Mouse (Mus musculus) hindlimb bud, embryonic 11.5 days (tissue): ENCODE results near the gene Shank2.

ENCODE experiments used
- DNase-seq: peaks from one replicate; pipeline ENCODE4 v3.0.0-alpha.2; 2012; ENCODE audit warnings: low read depth, low spot score; ENCODE audit errors: extremely low spot score

The Shank2 gene

DNA sequence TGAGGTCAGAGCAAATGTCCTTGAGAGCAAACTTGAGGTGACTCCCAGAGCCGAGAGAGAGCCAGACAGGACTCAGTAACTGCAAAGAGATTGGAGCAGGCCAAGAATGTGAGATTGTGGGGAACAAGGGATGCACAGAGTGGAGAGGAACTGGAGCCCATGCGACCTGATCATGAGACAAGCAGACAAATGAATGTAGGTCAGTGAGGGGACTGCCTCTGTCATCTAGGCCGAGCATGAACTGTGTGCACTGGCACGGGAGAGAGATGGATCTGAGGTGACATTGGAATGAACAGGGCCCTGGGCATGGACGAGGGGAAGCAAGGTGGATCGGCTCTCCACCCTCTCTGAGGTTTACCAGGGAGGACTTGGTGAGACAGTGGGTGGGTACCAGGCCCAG is 260.9 kb downstream of the Shank2 start:
- DNase-seq = no peak

DNA sequence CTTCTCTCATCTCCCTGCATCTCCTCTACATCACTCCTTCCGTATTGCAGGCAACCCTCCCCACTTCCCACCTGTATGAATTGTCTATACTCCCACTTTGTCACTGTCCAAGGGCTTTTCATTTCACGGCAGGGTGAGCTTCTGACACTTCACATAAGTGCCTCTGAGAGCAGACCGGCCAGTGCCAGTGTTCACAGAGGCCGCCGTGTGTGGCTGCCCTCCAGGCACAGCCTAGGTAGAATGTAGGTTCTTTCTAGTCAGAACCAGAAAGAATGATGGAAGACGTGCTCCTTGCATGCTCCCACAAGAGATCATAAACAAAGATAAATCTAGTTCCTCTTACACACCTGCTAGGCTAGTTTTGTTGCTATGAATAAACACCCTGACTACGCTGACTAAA is 265.0 kb downstream of the Shank2 start:
- DNase-seq = no peak

DNA sequence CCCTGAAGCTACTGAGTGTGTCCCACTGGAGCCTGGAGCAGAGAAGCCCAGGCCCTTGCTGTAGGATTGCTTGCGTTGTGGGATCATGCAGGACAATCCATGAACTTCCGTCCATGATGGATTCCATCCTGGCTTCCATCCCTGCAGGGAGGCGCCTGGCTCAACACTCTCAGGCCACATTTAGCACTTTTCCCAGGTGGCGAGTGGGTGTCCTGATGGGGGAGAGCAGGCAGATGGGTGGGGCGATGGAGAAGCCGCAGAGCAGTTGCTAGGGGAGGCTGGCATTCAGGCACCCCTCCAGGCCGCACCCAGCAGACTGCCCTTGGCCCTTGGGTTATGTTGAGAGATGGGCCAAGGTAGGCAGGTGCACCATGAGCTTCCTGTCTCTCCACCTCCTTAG is 266.6 kb downstream of the Shank2 start:
- no peak for DNase-seq

GRCm38 (mm10) chr7:144268778-144269177 is 267.1 kb downstream of the Shank2 start:
- DNase-seq = no peak

DNA sequence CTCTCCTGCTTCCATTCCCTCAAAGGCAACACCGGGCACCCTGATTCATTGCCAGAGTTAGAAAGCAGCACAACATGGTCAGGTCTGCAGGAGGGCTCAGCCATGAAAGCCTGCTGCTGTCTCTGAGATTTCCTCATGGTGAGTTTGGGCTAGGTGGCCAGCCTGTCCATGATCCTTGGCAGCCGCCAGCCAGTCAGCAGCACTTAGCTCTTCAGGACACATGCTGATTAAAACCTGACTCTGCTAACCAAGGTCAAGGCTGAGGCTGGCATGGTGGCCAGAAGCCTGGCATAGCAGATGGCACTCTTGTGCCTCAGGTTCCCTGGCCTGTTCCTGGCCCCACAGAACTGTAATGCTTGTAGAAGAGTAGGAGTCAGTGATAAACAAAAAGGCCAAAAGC is 269.3 kb downstream of the Shank2 start:
- DNase-seq = no peak

- no peak for DNase-seq
These were observed 277.0 kb downstream of the Shank2 start for GRCm38 (mm10) chr7:144278703-144279102.

DNA sequence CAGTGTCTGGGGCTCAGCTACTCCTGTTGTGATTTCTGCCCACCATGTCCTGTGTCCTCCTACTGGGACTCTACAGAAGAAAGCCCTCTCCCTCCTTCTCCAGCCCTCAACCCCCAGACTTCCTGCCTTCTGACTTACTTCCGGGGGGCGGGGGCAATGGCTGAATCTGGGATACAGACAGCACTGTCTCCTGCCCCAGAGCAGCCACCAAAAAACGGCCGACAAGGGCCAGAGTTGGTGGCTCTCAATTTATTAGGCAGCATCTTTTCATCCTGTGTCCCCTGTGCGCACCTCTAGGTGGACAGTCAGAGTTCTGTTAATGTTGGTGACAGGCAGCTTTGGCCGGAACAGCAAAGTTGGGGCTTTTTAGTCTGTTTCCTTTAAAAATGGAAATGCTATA is 282.0 kb downstream of the Shank2 start:
- DNase-seq = no peak

DNA sequence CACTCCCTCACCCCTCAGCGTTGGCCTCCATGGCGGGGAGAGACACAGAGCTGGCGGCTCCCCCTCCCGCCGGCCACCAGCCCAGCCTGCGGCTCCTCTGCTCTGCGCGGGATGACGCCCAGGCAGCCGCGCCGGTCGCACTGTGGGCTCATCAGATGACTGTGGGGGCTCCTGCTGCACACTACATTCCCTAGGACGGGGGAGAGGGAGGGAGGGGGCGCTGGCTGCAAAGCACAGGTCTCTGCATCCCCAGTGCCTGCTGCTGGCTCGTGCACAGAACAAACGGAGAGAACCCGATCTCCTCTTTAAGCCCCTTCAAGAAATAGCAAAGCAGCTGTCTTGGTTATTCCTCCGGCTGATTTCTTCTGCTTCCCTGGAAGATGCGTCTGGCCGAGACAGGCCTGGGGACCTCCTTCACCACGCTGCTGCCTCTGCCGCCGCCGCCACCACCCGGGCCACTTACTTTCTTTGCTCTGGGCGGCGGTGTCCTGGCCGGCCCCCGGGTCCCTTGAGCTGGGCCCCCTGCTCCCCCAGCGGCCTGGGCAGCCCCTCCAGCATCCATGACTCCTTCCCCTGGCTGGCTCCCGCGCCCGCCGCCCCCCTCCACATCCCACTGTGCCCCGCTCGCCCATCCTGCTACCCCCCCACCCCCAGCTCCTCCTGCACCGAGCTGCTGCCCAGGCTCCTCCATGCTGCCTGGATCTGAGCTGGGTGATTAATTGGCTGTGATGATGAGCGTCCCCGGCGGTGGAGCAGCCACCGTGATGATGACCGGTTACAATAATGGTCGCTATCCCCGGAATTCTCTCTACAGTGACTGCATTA is 282.7 kb downstream of the Shank2 start:
- DNase-seq = no peak

- no peak for DNase-seq
These were observed 283.4 kb downstream of the Shank2 start for GRCm38 (mm10) chr7:144285066-144285633.

GRCm38 (mm10) chr7:144285912-144286311 is 284.2 kb downstream of the Shank2 start:
- DNase-seq = no peak

DNA sequence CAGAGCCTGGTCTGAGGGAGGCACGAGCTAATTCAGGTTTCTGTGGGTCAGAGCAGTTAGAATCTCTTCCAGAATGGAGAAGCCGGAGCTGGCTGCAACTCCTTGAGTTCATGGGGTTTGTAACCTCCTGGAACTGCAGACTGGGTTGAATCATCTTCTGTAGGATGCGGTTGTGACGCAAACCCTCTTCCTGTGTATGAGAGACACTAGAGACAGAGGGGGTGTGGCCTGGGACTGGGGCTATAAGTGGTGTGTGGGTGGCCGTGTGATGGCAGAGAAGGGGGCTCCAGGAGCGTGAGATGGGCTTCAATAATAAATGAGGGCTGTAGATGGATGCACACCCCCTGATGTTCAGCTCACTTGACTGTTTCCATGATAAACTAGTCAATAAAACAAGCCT is 286.3 kb downstream of the Shank2 start:
- no peak for DNase-seq

DNA sequence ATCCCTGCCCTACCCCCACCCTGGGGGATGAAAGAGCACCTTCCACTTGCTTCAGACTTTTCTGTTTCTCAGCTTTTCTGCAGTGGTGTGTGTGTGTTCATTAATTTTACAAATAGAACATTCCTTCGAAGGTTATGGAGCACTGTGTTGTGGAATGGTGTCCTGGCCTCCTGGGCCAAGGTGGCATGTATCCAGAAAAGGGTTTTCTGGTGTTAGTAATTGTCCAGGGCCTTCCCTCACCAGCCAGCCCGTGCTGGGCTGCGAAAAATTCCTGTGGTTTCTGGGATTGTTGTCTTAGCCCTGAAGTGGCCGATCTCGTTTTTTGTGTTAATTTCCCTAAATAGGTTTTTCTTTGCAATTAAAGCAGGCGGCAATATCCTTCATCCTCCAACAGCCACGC is 289.8 kb downstream of the Shank2 start:
- DNase-seq = no peak

DNA sequence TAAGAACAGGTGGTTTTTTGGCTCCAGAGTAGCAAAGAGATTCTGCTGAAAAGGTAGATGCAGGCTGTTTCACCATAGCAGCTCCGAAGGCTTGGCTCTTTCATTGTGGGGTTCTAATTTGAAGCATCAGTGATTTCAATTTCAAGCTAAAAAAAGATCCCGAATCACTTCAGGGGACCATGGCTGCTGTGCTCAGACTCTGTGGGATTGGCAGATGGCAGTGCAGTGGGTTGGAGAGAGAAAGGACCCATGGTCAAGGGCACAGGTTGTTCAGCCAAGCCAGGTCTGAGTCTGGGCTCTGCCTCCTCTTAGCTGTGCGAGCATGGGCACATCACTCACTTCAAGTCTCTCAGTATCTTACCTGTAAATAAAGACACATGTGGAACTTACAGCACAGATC is 291.9 kb downstream of the Shank2 start:
- DNase-seq = no peak

DNA sequence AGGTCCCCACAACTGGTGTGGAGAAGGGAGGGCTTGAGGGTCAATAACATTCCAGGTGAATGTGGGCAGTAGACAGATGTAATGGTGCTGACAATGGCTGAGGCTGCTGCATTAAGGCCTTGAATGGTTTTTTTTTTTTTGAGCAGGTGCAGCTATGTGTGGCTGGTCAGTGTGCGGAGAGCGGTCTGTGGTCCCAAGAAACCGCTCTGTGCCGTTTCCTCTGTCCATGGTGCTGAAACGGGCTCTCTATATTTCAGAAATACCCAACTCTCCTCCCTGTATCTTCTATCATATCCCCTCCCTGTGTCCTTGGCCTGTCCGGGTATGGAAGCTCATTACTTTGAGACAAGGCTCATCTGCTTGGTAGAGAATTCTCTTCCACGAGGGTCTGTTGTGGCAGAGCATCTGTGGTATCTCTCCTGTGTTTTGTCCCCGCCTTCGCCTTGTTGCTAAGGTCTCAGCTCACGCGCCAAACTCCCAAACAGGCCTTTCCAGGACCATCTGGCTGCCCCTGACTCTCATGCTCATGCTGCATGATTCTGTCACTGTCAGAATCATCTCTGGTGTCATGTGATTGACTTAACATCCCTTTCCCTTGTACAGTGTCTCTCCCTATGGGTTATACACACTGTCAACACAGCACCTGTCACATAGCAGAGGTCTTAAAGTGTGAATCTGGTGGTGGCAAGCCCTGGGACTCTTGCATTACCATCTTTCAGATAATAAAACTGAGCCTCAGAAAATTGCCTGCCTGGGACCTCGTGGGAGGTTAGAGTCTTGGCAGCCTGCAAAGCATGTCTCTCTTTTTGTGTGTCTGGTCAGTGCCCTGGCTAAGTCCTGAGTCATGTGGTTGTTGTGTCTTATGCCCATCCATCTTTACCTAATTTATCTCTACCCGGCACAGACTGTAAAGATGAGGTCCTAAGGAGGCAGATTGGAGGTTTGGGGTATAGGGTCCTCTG is 292.8 kb downstream of the Shank2 start:
- peak; percentile 49 for DNase-seq

- no peak for DNase-seq
These were observed 297.6 kb downstream of the Shank2 start for GRCm38 (mm10) chr7:144299351-144299750.

GRCm38 (mm10) chr7:144301646-144302045 is 299.9 kb downstream of the Shank2 start:
- no peak for DNase-seq

GRCm38 (mm10) chr7:144302498-144302897 is 300.8 kb downstream of the Shank2 start:
- DNase-seq = no peak

DNA sequence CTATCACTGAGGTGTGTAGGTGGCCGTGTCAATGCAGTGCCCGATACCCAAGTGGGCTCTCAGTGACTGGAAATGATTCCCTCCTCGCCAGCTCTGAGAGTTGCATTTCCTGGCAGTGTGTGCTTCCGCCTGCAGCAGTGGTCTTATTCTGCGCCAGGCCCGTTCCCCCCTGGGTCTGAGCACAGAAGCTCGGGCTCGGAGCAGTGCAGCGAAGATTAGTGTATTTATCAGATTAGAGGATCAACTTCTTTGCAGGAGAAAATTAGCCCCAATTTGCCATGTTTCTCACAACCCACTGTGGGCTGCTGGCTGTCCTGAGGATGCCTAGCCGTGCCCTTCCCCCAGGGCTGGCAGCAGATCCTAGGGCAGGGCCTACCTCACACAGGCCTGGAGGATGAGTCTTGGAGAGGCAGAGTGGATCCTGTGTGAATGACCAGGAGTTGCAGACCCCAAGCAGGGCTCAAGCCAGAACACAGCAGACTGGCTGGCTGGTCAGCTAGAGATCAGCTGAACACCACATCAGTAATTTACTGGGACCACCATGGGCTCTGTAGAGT is 306.2 kb downstream of the Shank2 start:
- DNase-seq = no peak

DNA sequence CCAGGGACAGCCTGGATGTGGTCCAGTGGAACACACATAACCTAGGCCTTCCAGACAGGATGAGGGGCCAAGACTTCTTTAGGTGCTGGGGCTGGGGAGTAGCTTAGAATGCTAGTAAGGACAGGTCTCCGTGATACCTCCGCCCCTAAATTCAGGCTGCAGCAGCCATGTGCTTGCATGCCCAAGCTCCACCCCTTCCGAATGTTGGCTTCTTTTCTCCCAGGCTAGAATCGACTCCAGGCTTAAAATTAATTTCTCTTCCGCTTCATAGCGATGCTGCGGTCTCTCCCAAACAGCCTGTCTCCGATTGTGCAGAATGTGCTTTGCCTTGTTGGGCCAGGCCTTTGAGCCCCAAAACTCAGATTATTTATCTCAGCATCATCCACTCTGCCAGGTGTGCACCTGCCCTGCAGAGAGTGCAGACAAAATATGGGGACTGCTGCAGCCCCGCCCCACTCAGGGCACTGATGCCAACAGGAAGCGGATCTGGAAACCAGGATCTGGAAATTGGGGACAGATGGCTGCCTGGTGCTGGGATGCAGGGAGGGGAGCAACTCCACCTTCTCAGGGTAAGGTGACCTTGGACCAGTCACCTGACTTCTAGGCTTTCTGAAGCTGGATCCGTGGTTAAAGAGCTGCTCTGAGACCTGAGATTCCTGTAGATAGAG is 312.8 kb downstream of the Shank2 start:
- DNase-seq = no peak

DNA sequence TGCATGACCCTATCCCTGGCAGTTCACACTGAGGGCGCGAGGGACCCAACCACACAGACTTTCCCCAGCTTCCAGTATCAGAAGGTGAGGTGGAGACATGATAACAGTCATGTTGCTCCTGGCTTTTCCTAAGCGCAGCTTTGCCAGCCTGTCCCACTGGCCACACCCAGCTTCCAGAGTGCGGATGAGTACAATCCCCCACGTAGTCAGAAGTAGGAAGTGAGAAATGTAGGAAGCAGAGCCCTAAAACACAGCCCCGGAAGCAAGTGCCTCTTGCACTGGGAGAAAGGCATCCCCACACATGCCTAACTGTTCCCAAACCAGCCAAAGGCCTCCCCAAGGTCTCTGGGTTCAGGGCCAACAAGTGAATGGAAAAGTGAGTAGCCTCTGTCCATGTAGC is 314.5 kb downstream of the Shank2 start:
- DNase-seq = no peak

GRCm38 (mm10) chr7:144316797-144317196 is 315.1 kb downstream of the Shank2 start:
- DNase-seq = no peak
